Mouse (Mus musculus) testis, adult 2 months (tissue): ENCODE measurements at regions not wholly inside any gene's neighbourhood (a gene's known extent, or its start where the extent isn't known, plus 50 kb on each side); places are given as distances from the start of the nearest gene placed in this dataset.

Experiments
- CTCF ChIP-seq: fragments of 200-500 bp; IDR thresholded peaks from 2 replicates; pipeline ENCODE4 v1.5.1; 2012; ENCODE audit warnings: low read depth, mild to moderate bottlenecking, inconsistent platforms, low read length, moderate library complexity; ENCODE audit not compliant: control insufficient read depth, insufficient read depth, insufficient replicate concordance
- POLR2A ChIP-seq: fragments of 200-500 bp; IDR thresholded peaks from 2 replicates; pipeline ENCODE4 v1.6.1; 2012; ENCODE audit warnings: low read depth, mild to moderate bottlenecking, inconsistent platforms, low read length, moderate library complexity; ENCODE audit not compliant: control insufficient read depth

DNA sequence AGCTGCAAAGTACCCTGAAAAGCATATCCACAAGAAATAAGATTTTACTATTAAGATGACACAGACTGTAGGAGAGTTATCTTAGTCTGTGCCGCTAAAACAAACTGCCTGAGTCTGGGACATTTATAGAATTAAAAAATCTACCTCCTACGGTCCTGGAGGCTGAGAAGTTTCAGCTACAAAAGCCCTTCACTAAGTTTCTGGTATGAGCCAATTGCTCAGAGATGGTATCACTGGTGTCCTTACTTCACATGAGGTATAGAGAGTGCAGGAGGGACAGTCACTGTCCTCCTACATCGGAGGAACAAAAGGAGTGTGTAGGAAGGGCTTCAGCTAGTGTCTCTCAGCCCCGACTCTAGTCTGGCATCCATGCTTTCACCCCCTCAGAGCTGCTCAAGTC lies 127.1 kb upstream of the Pum3 start:
- TF ChIP-seq POLR2A (no peak), CTCF (no peak)
